Mouse (Mus musculus) G1E (cell line): Measurements from ENCODE around the gene Hivep3.

Experiments used
- CTCF ChIP-seq: IDR thresholded peaks from 2 replicates; pipeline ENCODE4 v1.5.1; 2012; ENCODE audit warnings: low read depth, low read length, inconsistent platforms, mixed read lengths
- POLR2AphosphoS5 ChIP-seq: IDR thresholded peaks from 2 replicates; pipeline ENCODE4 v1.6.1; 2012; ENCODE audit warnings: low read depth, low read length, inconsistent platforms; ENCODE audit not compliant: insufficient replicate concordance
- TAL1 ChIP-seq: conservative IDR thresholded peaks from 2 replicates; pipeline ENCODE4 v1.6.1; 2012; ENCODE audit warnings: low read depth, low read length, inconsistent platforms, mixed read lengths

DNA sequence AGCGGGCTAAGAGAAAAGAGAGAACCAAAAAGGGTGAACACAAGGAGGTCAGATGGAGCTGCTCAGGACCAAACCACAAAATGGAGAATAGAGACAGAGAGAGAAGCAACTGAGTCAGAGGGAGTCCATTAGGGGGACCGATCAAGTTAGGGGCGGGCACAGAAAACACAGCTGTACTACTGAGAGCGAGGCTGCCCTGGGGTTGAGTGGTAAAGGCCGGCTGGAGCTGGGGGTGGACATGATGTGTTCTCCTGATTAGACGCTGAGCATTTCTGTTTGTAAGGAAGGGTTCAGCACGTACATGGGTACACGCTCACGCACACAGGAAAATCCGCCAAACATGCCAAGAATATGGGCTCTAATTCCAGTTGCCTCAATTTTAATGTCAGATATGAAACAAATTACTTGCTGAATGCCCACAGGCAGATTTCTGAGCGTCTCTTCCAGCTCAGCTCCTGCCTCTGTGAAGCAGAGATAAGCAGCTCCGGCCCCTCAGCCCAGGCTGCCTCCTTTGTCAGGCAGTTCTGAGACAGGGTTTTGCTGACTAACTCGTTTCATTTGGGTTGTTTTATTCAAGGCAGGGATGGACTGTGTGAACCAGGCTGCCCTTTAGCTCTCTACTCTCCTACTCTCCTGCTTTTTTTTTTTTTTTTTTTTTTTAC, 161.3 kb downstream of the Hivep3 start:
- TF ChIP-seq CTCF (no peak), TAL1 (no peak), POLR2AphosphoS5 (no peak)
